Mouse (Mus musculus) thymus, postnatal 4 days (tissue): ENCODE data around the gene C1qtnf3.
"Not testable (repeated sequence)": the region's sequence is repeated elsewhere in the genome, so short reads cannot be mapped to it uniquely, and the experiment has no call there.

ENCODE experiments used
- DNase-seq: peaks from one replicate; pipeline ENCODE4 v3.0.0; 2021

C1qtnf3 gene

GRCm38 (mm10) chr15:10959277-10960026 lies 7.3 kb downstream of the C1qtnf3 start:
- DNase-seq = no peak

DNA sequence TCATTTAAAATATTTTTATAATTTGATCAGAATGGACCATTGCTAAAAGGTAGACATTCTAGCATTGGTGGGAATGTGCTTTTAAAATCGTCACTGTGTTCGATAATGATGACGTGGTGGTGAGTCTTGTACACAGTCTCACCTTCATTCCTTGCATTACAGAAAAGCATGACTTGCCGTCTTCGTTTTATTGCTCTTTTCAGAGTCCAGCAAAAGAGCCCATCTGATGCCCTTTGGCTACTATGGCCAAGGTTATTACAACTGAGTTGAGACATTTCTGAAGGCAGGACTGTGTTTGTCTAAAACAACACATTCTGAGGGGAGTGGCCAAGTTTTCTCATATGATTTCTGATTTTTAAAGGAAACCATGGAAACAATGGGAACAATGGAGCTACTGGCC lies 8.1 kb downstream of the C1qtnf3 start:
- no peak for DNase-seq

GRCm38 (mm10) chr15:10962601-10963000 lies 10.5 kb downstream of the C1qtnf3 start:
- no peak for DNase-seq

GRCm38 (mm10) chr15:10969439-10969838 lies 17.3 kb downstream of the C1qtnf3 start:
- DNase-seq = no peak

DNA sequence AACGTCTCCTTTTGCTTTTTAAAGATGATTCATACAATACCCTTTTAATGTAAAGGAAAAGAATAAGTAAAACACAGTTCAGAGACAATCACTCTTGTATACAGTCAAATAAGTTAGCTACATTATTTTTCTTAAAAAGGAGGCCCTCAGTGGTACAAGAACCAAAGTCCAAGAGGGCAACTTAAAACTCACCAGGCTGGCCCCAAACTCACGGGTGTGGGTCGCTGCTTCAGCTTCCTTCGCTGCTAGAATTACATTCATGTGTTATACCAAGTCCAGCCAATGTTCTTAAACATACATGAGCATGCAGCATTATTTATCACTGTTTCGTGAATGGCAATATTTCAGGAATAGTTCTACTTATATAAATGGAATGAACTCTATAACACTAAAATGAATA lies 18.6 kb downstream of the C1qtnf3 start:
- no peak for DNase-seq

GRCm38 (mm10) chr15:10977151-10977550 lies 25.0 kb downstream of the C1qtnf3 start:
- DNase-seq = no peak

GRCm38 (mm10) chr15:10980712-10981111 lies 28.6 kb downstream of the C1qtnf3 start:
- no peak for DNase-seq

DNA sequence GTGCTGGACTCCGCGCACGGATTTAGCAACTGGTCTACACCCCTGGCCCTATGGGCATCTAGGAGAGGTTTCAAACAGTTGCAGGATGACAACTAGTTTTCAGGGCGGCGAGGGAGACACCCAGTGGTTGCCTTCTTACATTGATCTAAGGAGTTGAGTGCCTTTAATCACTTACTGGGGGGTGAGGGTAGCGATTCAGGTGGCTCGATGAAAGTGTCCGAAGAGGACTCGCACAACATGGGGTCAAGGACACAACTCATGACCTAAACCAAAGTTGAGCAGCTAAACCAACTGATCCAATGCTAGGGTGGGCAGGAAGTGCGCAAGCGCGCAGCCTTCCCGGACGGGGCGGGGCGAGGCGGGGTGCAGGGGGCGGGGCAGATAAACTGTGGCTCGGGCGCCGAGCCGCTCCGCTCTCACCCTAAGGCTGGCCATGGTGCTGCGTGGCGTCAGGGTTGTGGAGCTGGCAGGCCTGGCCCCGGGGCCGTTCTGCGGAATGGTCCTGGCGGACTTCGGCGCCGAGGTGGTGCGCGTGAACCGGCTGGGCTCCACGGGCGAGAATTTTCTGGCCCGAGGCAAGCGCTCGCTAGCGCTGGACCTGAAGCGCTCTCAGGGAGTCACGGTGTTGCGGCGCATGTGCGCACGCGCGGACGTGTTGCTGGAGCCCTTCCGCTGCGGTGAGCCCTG lies 29.4 kb downstream of the C1qtnf3 start, which contains the start of gene Amacr:
Gene Amacr (plus strand): TSS at position 380 of the 687 bp plus-strand sequence.
- DNase-seq = peak; percentile 90

DNA sequence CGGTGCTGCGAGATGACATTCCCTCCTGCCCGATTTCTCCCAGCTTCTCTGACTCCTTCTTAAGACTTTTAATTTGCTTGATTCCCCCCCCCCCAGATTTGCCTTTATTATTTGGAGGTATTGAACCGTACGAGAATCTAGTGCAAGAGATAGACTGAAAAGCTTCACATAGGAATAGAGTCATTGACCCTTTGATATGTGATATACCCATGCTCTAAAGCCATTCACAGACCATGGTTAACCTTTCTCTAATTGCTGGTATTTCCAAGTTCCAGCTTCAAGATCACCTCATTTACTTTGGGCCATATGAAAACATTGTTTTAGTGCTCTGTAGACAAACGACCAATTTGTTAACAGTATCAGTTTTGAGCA lies 29.9 kb downstream of the C1qtnf3 start:
- DNase-seq = no peak

- no peak for DNase-seq
Observed at GRCm38 (mm10) chr15:10985756-10986155, 33.6 kb downstream of the C1qtnf3 start.

GRCm38 (mm10) chr15:10986477-10986876 lies 34.3 kb downstream of the C1qtnf3 start:
- not testable (repeated sequence) for DNase-seq

DNA sequence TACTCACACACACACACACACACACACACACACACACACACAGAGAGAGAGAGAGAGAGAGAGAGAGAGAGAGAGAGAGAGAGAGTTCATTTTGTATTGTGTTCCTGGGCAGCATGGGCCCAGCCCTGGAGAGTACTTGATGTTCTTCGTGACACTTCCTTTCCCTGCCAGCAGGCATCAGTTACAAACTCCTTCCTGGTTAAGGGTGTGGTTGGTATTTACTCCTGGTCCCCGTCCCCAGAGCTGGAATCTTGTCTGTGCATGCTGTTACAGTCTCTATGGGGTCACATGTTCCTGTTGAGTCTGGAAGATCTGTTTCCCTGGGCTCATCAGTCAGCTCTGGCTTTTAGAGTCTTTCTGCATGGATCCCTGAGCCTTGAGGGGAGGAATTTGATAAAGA lies 38.3 kb downstream of the C1qtnf3 start:
- DNase-seq = no peak

- DNase-seq = no peak
Observed at GRCm38 (mm10) chr15:10991566-10991965, 39.4 kb downstream of the C1qtnf3 start.

DNA sequence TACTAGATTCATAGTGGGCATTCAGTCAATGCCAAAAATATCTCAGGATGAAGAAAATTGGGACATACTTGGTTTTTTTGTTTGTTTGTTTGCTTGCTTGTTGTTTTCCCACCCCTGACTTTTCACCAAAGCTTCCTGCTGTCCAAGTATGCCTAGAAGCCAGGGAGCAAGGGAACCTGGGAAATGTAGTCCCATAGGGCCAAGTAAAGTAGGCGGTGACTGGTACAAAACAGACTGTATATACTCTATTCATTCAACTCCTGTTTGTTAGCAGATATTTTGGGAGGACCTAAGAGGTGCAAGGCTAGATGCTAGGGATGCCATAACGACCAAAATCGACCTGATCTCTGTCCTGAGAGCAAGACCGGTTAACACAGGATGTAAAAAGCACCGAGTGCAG lies 47.7 kb downstream of the C1qtnf3 start:
- DNase-seq = no peak

- no peak for DNase-seq
Observed at GRCm38 (mm10) chr15:11000421-11000820, 48.3 kb downstream of the C1qtnf3 start, which contains the start of gene Slc45a2. Gene Slc45a2 (plus strand): TSS chr15:11000721.

- DNase-seq = no peak
Observed at GRCm38 (mm10) chr15:11003791-11004190, 51.7 kb downstream of the C1qtnf3 start.

GRCm38 (mm10) chr15:11004646-11005045 lies 52.5 kb downstream of the C1qtnf3 start:
- no peak for DNase-seq

DNA sequence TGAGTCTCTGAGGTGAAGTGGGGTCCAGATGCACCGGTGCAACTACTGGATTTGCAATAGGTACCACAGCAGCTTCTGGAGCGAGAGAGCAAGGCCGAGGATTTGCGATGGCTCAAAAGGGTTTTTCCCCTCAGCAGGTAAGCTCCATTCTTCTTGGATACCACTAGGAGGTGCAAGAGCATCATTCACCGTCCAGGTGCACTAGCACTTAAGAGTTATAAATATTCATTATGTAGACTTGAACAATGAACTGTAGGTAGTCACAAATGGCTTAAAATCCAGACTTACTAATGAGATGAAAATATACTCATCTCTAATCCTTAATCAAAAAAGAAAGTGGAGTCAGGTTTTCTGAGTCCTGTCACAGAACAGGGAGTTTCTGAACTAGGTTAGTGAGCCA lies 56.6 kb downstream of the C1qtnf3 start:
- DNase-seq = no peak

- DNase-seq = no peak
Observed at GRCm38 (mm10) chr15:11010976-11011548, 58.9 kb downstream of the C1qtnf3 start.

DNA sequence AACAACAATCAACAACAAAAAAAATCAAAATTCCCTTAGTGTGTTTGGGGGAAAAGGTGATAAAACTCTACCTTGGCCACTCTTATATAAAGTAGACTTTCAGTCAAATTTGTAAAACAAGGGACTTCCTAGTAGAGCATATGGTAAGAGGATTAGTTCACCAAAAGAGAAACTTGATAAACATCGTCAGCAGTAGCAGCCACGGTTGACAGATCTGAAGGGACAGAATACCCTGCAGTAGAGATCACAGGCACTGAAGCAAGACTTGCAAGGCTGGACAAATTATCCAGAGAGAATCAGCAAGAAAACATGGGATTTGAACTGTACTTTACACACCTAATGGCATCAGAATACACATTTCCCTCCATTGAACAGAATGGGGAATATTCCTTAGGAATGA lies 62.8 kb downstream of the C1qtnf3 start:
- no peak for DNase-seq

DNA sequence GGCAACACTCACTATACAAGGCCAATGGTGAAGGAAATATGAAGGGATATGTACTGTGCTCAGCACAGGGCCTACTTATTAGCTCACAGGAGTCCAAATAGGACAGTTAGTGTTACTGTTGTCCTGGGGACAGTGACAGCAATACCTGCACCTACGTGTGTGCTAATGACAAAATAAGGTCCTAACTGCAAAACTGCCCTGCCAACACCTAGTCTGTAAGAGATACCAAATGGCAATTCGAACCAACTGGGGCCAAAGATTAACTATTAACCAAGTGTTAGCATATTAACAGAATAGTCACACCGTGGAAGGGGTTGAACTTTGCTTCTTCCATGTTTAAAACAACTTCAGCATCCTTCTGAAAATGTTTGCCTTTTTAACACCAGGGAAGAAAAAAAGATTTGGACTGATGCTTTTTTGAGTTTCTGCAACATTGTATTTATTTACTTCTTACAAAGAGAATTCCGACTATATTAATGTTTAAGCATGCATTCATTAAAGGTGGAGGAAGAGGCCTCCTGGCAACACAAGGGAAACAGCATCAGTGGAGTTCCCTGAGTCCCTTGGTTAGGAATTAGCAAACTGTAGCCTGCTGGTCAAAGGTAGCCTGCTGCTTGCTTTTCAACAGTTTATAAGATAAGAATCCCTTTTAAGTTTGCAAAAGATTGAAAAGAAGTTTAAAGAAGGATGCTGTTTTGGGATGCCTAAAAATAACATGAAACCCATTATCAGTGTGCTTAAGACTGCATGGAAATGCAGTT lies 74.8 kb downstream of the C1qtnf3 start:
- DNase-seq = no peak
